In genomic region chr7:98162239-98162638, GRCm38 (mm10) we compare ENCODE assay signal across 20 mouse cellular contexts. TPM values are rescaled to one million over a fixed set of nuclear protein-coding genes. Genes with fewer than 3 reads are reported as not detected.
A peak's percentile ranks its signal among the peaks of the same experiment; 100 is the strongest.
DNase-seq lines count a peak whose midpoint lies in the region; ATAC-seq and TF ChIP-seq lines count a peak whose summit lies in the region.
"Had no signal": no experiment of that assay in that cellular context is flagged by ENCODE, and none has a peak within 500 bp of the region (broad histone marks: within the 10 kb centered on the region; RNA-seq: fewer than 3 reads in every experiment).

No protein-coding gene starts in this region.

- peak; percentile 9; the same call in 1 of the 2 replicates for ATAC-seq in intestine, embryonic 15.5 days
- ATAC-seq in intestine, embryonic 16.5 days, result no peak
- peak; percentile 44; the same call in 1 of the 2 replicates for ATAC-seq in stomach, postnatal 0 days (ENCODE audit: low FRiP score, low TSS enrichment)
- ATAC-seq: forebrain, postnatal 0 days had no signal

- H3K36me3 ChIP-seq in intestine, embryonic 15.5 days, result no peaks in the 10 kb centered on the region
- no peaks in the 10 kb centered on the region for H3K36me3 ChIP-seq in intestine, embryonic 16.5 days (ENCODE audit: control insufficient read depth, insufficient read depth, low read length)
- H3K36me3 ChIP-seq in limb, embryonic 10.5 days, result no peaks in the 10 kb centered on the region
- H3K36me3 ChIP-seq in stomach, postnatal 0 days (ENCODE audit: control insufficient read depth, insufficient read depth, low read length), result no peaks in the 10 kb centered on the region
- H3K36me3 ChIP-seq: hindbrain, embryonic 15.5 days; limb, embryonic 13.5 days had no signal

- no peak for TF ChIP-seq CTCF in stomach, postnatal 0 days (IDR thresholded peaks at IDR 0.05; ENCODE audit: low read depth)

- H3K9me3 ChIP-seq in intestine, embryonic 15.5 days, result no peaks in the 10 kb centered on the region
- no peaks in the 10 kb centered on the region for H3K9me3 ChIP-seq in intestine, embryonic 16.5 days (ENCODE audit: control insufficient read depth, low read length)
- no peaks in the 10 kb centered on the region for H3K9me3 ChIP-seq in limb, embryonic 10.5 days (replicated peaks)
- no peaks in the 10 kb centered on the region for H3K9me3 ChIP-seq in stomach, postnatal 0 days (ENCODE audit: control insufficient read depth, low read length)
- H3K9me3 ChIP-seq: hindbrain, embryonic 15.5 days; limb, embryonic 13.5 days; neural tube, embryonic 12.5 days had no signal

- H3K27me3 ChIP-seq in intestine, embryonic 15.5 days (replicated peaks), result no peaks in the 10 kb centered on the region
- no peaks in the 10 kb centered on the region for H3K27me3 ChIP-seq in intestine, embryonic 16.5 days (replicated peaks; ENCODE audit: control insufficient read depth, insufficient read depth, low read length)
- H3K27me3 ChIP-seq in limb, embryonic 10.5 days (ENCODE audit: low read depth, poor library complexity, severe bottlenecking), result 0 out of 2 replicates have a peak, but pooled peaks cover 7% of the 10 kb centered on the region
- no peaks in the 10 kb centered on the region for H3K27me3 ChIP-seq in stomach, postnatal 0 days (ENCODE audit: control insufficient read depth, insufficient read depth, low read length)
- H3K27me3 ChIP-seq: hindbrain, embryonic 15.5 days; limb, embryonic 13.5 days; neural tube, embryonic 12.5 days had no signal

- TF ChIP-seq EP300 in stomach, postnatal 0 days (optimal IDR thresholded peaks at IDR 0.05), result no peak

- no peak overlapping the region for H3K4me2 ChIP-seq in intestine, embryonic 15.5 days (replicated peaks)
- H3K4me2 ChIP-seq in intestine, embryonic 16.5 days (ENCODE audit: low read depth, low read length), result no peak overlapping the region
- H3K4me2 ChIP-seq in stomach, postnatal 0 days (replicated peaks; ENCODE audit: low read depth), result no peak overlapping the region
- H3K4me2 ChIP-seq: hindbrain, embryonic 15.5 days; limb, embryonic 13.5 days; lung, embryonic 14.5 days; neural tube, embryonic 12.5 days had no signal

- no peak overlapping the region for H3K9ac ChIP-seq in intestine, embryonic 15.5 days
- no peak overlapping the region for H3K9ac ChIP-seq in intestine, embryonic 16.5 days (ENCODE audit: low read depth, low read length)
- H3K9ac ChIP-seq in stomach, postnatal 0 days (ENCODE audit: low read length), result no peak overlapping the region
- H3K9ac ChIP-seq: forebrain, postnatal 0 days; hindbrain, embryonic 15.5 days; limb, embryonic 13.5 days; lung, embryonic 14.5 days; neural tube, embryonic 12.5 days had no signal

- 51% methylated on average over 6 of the region's 6 CpGs for WGBS in intestine, embryonic 15.5 days
- 44% methylated on average over 6 of the region's 6 CpGs for WGBS in intestine, embryonic 16.5 days
- 71% methylated on average over 6 of the region's 6 CpGs for WGBS in limb, embryonic 10.5 days
- WGBS in stomach, postnatal 0 days, result 58% methylated on average over 6 of the region's 6 CpGs

- H3K4me1 ChIP-seq in intestine, embryonic 15.5 days (replicated peaks), result peaks cover 58% of the 10 kb centered on the region
- H3K4me1 ChIP-seq in intestine, embryonic 16.5 days (ENCODE audit: control insufficient read depth, insufficient read depth, low read length), result peaks cover 70% of the 10 kb centered on the region
- H3K4me1 ChIP-seq in limb, embryonic 10.5 days, result peaks cover 54% of the 10 kb centered on the region
- H3K4me1 ChIP-seq in stomach, postnatal 0 days (replicated peaks; ENCODE audit: control insufficient read depth, insufficient read depth), result peaks cover 12% of the 10 kb centered on the region

- peak; percentile 29 for DNase-seq in lung, postnatal 36 days
- DNase-seq in lung, postnatal 10 days, result no peak
- DNase-seq in limb, embryonic 10.5 days (ENCODE audit: low spot score), result no peak
- peak; percentile 55 for DNase-seq in stomach, postnatal 0 days (ENCODE audit: low spot score)
- DNase-seq in testis, postnatal 10 days (ENCODE audit: low spot score), result no peak
- DNase-seq: cerebellum, adult 9-10 months; forebrain, postnatal 0 days; gastrocnemius, adult 2 months; heart, adult 18-20 months; heart, postnatal 14 days; kidney, adult 2 months; lung, embryonic 14.5 days; right cerebral cortex, postnatal 25 days; thymus, adult 18-20 months had no signal

- no peak overlapping the region for H3K4me3 ChIP-seq in intestine, embryonic 15.5 days (replicated peaks)
- no peak overlapping the region for H3K4me3 ChIP-seq in intestine, embryonic 16.5 days (ENCODE audit: low read length)
- no peak overlapping the region for H3K4me3 ChIP-seq in limb, embryonic 10.5 days
- no peak overlapping the region for H3K4me3 ChIP-seq in stomach, postnatal 0 days (ENCODE audit: low read depth, low read length)
- H3K4me3 ChIP-seq: gastrocnemius, adult 2 months; hindbrain, embryonic 15.5 days; left cerebral cortex, adult 2 months; limb, embryonic 13.5 days; neural tube, embryonic 12.5 days had no signal

- no peak overlapping the region for H3K27ac ChIP-seq in intestine, embryonic 15.5 days
- no peak overlapping the region for H3K27ac ChIP-seq in intestine, embryonic 16.5 days (ENCODE audit: low read length)
- H3K27ac ChIP-seq in limb, embryonic 10.5 days, result 0 out of 2 replicates have a peak overlapping the region, but pooled peaks have one; percentile 25
- H3K27ac ChIP-seq in stomach, postnatal 0 days (replicated peaks), result peak overlapping the region; percentile 82
- H3K27ac ChIP-seq: gastrocnemius, adult 2 months; hindbrain, embryonic 15.5 days; left cerebral cortex, adult 2 months; limb, embryonic 13.5 days; neural tube, embryonic 12.5 days had no signal

RNA-seq across cellular contexts. Expression of gene Capn5, which starts 15.8 kb away (rescaled TPM):
- polyA plus RNA-seq in intestine, embryonic 15.5 days (2015; fragmentation: Nextera tagmentation; extraction: Ambion mirVana), result 10.2 TPM in 2 replicates
- polyA plus RNA-seq in intestine, embryonic 16.5 days (2015; fragmentation: Nextera tagmentation; extraction: Ambion mirVana), result 10.2 and 10.9 TPM in 2 replicates
- 3.4 and 4.5 TPM in 2 replicates for polyA plus RNA-seq in limb, embryonic 10.5 days (2016; fragmentation: Nextera tagmentation; extraction: Ambion mirVana)
- polyA plus RNA-seq in stomach, postnatal 0 days (2015; fragmentation: Nextera tagmentation; extraction: Ambion mirVana), result 13.2 and 16.6 TPM in 2 replicates

RNA-seq across cellular contexts. Expression of gene Omp, which starts 16.9 kb away (rescaled TPM):
- polyA plus RNA-seq in intestine, embryonic 15.5 days (2015; fragmentation: Nextera tagmentation; extraction: Ambion mirVana), result 0.23 and 0.49 TPM in 2 replicates
- polyA plus RNA-seq in intestine, embryonic 16.5 days (2015; fragmentation: Nextera tagmentation; extraction: Ambion mirVana), result 0.37 TPM in 2 replicates
- polyA plus RNA-seq in limb, embryonic 10.5 days (2016; fragmentation: Nextera tagmentation; extraction: Ambion mirVana), result 0.13 TPM in 2 replicates
- polyA plus RNA-seq in stomach, postnatal 0 days (2015; fragmentation: Nextera tagmentation; extraction: Ambion mirVana), result 0.57 and 0.65 TPM in 2 replicates

RNA-seq across cellular contexts. Expression of gene B3gnt6, which starts 37.0 kb away (rescaled TPM):
- 0.05 and 0.06 TPM in 2 replicates for polyA plus RNA-seq in intestine, embryonic 15.5 days (2015; fragmentation: Nextera tagmentation; extraction: Ambion mirVana)
- polyA plus RNA-seq in intestine, embryonic 16.5 days (2015; fragmentation: Nextera tagmentation; extraction: Ambion mirVana), result 0.15 TPM in 1 of 2 replicates, not detected in the other
- polyA plus RNA-seq in limb, embryonic 10.5 days (2016; fragmentation: Nextera tagmentation; extraction: Ambion mirVana), result not detected in 2 replicates
- 0.23 and 0.25 TPM in 2 replicates for polyA plus RNA-seq in stomach, postnatal 0 days (2015; fragmentation: Nextera tagmentation; extraction: Ambion mirVana)
- polyA plus RNA-seq: kidney, adult 2 months; limb, embryonic 13.5 days; lung, embryonic 14.5 days had no signal

RNA-seq across cellular contexts. Expression of gene Myo7a, which starts 42.9 kb away (rescaled TPM):
- polyA plus RNA-seq in intestine, embryonic 15.5 days (2015; fragmentation: Nextera tagmentation; extraction: Ambion mirVana), result 21.5 and 25.7 TPM in 2 replicates
- polyA plus RNA-seq in intestine, embryonic 16.5 days (2015; fragmentation: Nextera tagmentation; extraction: Ambion mirVana), result 24.0 and 35.6 TPM in 2 replicates
- polyA plus RNA-seq in limb, embryonic 10.5 days (2016; fragmentation: Nextera tagmentation; extraction: Ambion mirVana), result 18.6 and 19.1 TPM in 2 replicates
- 2.1 and 2.4 TPM in 2 replicates for polyA plus RNA-seq in stomach, postnatal 0 days (2015; fragmentation: Nextera tagmentation; extraction: Ambion mirVana)

Comparison
In these comparisons a context has a peak if more than half of its experiments do, and no peak if none do; other contexts are left out.
1. DNase-seq: peak in lung, postnatal 36 days (single experiment) and stomach, postnatal 0 days (single experiment); none in lung, postnatal 10 days (single experiment), limb, embryonic 10.5 days (single experiment) and testis, postnatal 10 days (single experiment).
2. H3K27ac ChIP-seq: peak in limb, embryonic 10.5 days (single experiment) and stomach, postnatal 0 days (single experiment); none in intestine, embryonic 15.5 days (single experiment) and intestine, embryonic 16.5 days (single experiment).